Mouse (Mus musculus) limb, embryonic 13.5 days (tissue): ENCODE measurements around the gene Tmco3. TPM values are rescaled to one million over a fixed set of nuclear protein-coding genes. Genes with fewer than 3 reads are reported as not detected.

Experiments
- ATAC-seq: fragments of 200-750 bp; cut with Nextera tagmentation; 2 replicates; pipeline ENCODE4 v1.8.0; 2017; ENCODE audit warnings: low read depth, moderate number of reproducible peaks, moderate TSS enrichment; ENCODE audit not compliant: low FRiP score
- H3K27ac ChIP-seq: fragments of 300-500 bp; sonication (generic); 2 replicates; pipeline ENCODE4 v1.5.1; 2015; ENCODE audit warnings: inconsistent platforms, mild to moderate bottlenecking, moderate library complexity
- H3K27me3 ChIP-seq: fragments of 300-500 bp; sonication (generic); 2 replicates; pipeline ENCODE4 v1.6.1; 2015; ENCODE audit warnings: mild to moderate bottlenecking, inconsistent platforms
- H3K36me3 ChIP-seq: fragments of 300-500 bp; sonication (generic); 2 replicates; pipeline ENCODE4 v1.6.1; 2015; ENCODE audit warnings: inconsistent platforms, mild to moderate bottlenecking, moderate library complexity
- H3K4me1 ChIP-seq: fragments of 300-500 bp; sonication (generic); 2 replicates; pipeline ENCODE4 v1.6.1; 2015; ENCODE audit warnings: inconsistent platforms
- H3K4me2 ChIP-seq: fragments of 300-500 bp; sonication (generic); replicated peaks from 2 replicates; pipeline ENCODE4 v1.6.1; 2015; ENCODE audit warnings: inconsistent platforms, mild to moderate bottlenecking, moderate library complexity
- H3K4me3 ChIP-seq: fragments of 300-500 bp; sonication (generic); 2 replicates; pipeline ENCODE4 v1.5.1; 2015; ENCODE audit warnings: moderate library complexity, mild to moderate bottlenecking, inconsistent platforms
- H3K9ac ChIP-seq: fragments of 300-500 bp; sonication (generic); 2 replicates; pipeline ENCODE4 v1.6.1; 2015; ENCODE audit warnings: mild to moderate bottlenecking, inconsistent platforms
- H3K9me3 ChIP-seq: fragments of 300-500 bp; sonication (generic); 2 replicates; pipeline ENCODE4 v1.6.1; 2016; ENCODE audit warnings: inconsistent platforms
- WGBS: fragments of 180-500 bp; shearing (Covaris S2); methylation state at CpG from one replicate; pipeline ENCODE4 v1.1.7; 2015; 5-methylcytosine and 5-hydroxymethylcytosine counted together
- polyA plus RNA-seq: library from polyadenylated mRNA; unstranded; fragments of >200 nt; fragmentation: Nextera tagmentation; extraction: Ambion mirVana; gene quantifications from 2 replicates; pipeline ENCODE4 v1.2.1, GENCODE M21; 2015

Tmco3 gene
- polyA plus RNA-seq, 1 experiment from 2014 or later, result 58.4 TPM

- ATAC-seq, result no peak
- Histone ChIP-seq H3K4me2 (no peak overlapping the region), H3K27me3 (no peaks in the 10 kb centered on the region), H3K9ac (no peak overlapping the region), H3K36me3 (peaks cover 24% of the 10 kb centered on the region), H3K4me1 (0 out of 2 replicates have a peak, but pooled peaks cover 3% of the 10 kb centered on the region), H3K9me3 (no peaks in the 10 kb centered on the region), H3K4me3 (no peak overlapping the region), H3K27ac (no peak overlapping the region)
- WGBS, result 60% methylated on average over 5 of the region's 5 CpGs
These were observed 11.0 kb upstream of the Tmco3 start for GRCm38 (mm10) chr8:13276941-13277447.

- Histone ChIP-seq H3K4me3 (no peak overlapping the region), H3K36me3 (peaks cover 6% of the 10 kb centered on the region; the same call in 1 of the 2 replicates), H3K27ac (no peak overlapping the region), H3K9me3 (no peaks in the 10 kb centered on the region), H3K9ac (no peak overlapping the region), H3K4me2 (no peak overlapping the region), H3K4me1 (peaks cover 10% of the 10 kb centered on the region), H3K27me3 (no peaks in the 10 kb centered on the region)
- ATAC-seq, result no peak
- 80% methylated on average over 1 of the region's 1 CpGs for WGBS
These were observed 4.8 kb upstream of the Tmco3 start for GRCm38 (mm10) chr8:13283200-13283599.

DNA sequence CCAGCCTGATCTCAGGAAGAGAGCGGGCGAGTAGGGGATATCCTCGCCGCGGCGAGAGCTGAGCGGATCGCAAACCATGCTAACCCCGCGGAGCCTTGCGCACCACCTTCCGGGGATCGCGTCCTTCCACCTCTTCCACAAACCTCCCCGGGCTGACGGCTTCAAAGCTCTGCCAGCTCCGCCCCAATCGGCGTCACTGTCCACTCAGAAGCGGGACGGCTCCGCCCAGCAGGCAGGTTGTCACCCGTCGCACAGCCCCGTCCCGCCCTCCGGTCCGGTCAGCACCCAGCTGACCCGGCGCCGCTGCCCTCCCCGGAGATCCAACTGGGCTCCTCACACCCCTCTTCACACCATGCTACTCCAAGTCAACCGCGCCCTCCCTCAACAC, 692 bp upstream of the Tmco3 start:
- Histone ChIP-seq H3K27me3 (no peaks in the 10 kb centered on the region), H3K27ac (peak overlapping the region; percentile 85), H3K4me3 (peak overlapping the region; percentile 67), H3K4me2 (peak overlapping the region; percentile 97), H3K9ac (peak overlapping the region; percentile 85), H3K9me3 (no peaks in the 10 kb centered on the region), H3K36me3 (peaks cover 8% of the 10 kb centered on the region), H3K4me1 (peaks cover 17% of the 10 kb centered on the region)
- under 1% methylated on average over 34 of the region's 34 CpGs for WGBS
- peak; percentile 82 for ATAC-seq

GRCm38 (mm10) chr8:13288646-13289045, 656 bp downstream of the Tmco3 start:
- Histone ChIP-seq H3K27ac (0 out of 2 replicates have a peak overlapping the region, but pooled peaks have one; percentile 85), H3K4me2 (peak overlapping the region; percentile 97), H3K27me3 (no peaks in the 10 kb centered on the region), H3K4me1 (peaks cover 17% of the 10 kb centered on the region), H3K36me3 (peaks cover 15% of the 10 kb centered on the region), H3K4me3 (peak overlapping the region; percentile 67), H3K9me3 (no peaks in the 10 kb centered on the region), H3K9ac (peak overlapping the region; percentile 85)
- 1% methylated on average over 6 of the region's 6 CpGs for WGBS
- ATAC-seq, result no peak

- no peak overlapping the region for H3K4me2 ChIP-seq
- no peak overlapping the region for H3K4me3 ChIP-seq
- H3K36me3 ChIP-seq, result peaks cover 51% of the 10 kb centered on the region
- no peak overlapping the region for H3K27ac ChIP-seq
- no peak overlapping the region for H3K9ac ChIP-seq
- H3K27me3 ChIP-seq, result no peaks in the 10 kb centered on the region
- ATAC-seq, result no peak
- 27% methylated on average over 9 of the region's 9 CpGs for WGBS
- H3K4me1 ChIP-seq, result peaks cover 8% of the 10 kb centered on the region
- no peaks in the 10 kb centered on the region for H3K9me3 ChIP-seq
These were observed 4.4 kb downstream of the Tmco3 start for GRCm38 (mm10) chr8:13292364-13292763.

DNA sequence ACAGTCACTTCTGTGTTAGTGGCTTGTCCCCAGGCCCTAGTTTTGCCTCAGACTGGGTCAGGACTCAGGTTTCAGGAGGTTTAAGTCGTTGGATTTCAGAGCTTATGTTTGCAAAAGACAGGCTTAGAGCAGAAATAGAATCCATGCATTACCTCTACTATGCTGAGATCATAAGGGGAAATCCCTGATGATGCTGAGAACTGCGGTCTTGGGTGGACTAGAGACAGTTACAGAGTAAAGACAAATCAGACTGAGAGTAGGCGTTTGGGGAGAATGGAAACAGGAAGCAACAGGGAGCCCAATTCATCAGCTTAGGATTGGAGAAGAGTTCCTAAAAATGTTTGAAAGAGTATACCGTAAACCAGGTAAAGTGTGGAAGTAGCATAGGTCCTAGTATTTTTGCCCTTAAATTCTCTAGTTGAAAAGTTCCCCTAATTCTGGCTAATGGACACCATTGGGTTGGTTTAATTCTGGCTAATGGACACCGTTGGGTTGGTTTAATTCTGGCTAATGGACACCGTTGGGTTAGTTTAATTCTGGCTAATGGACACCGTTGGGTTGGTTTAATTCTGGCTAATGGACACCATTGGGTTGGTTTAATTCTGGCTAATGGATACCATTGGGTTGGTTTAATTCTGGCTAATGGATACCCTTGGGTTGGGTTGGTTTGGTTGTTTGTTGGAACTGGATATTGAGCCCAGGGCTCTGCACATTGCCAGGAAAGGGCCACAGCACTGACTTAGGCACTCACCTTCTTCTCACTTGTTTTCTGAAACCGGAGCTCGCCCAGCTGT, 5.9 kb downstream of the Tmco3 start:
- no peak for ATAC-seq
- H3K36me3 ChIP-seq, result peaks cover 61% of the 10 kb centered on the region

GRCm38 (mm10) chr8:13299571-13299970, 11.6 kb downstream of the Tmco3 start:
- H3K4me3 ChIP-seq, result no peak overlapping the region
- no peaks in the 10 kb centered on the region for H3K4me1 ChIP-seq
- 92% methylated on average over 8 of the region's 8 CpGs for WGBS
- H3K9ac ChIP-seq, result no peak overlapping the region
- H3K4me2 ChIP-seq, result no peak overlapping the region
- ATAC-seq, result no peak
- no peak overlapping the region for H3K27ac ChIP-seq
- H3K36me3 ChIP-seq, result peaks cover 87% of the 10 kb centered on the region
- no peaks in the 10 kb centered on the region for H3K9me3 ChIP-seq
- no peaks in the 10 kb centered on the region for H3K27me3 ChIP-seq

More for the DNA sequence above, 5.9 kb downstream of the Tmco3 start:
- Histone ChIP-seq H3K4me3 (no peak overlapping the region), H3K27me3 (no peaks in the 10 kb centered on the region), H3K27ac (no peak overlapping the region), H3K9me3 (no peaks in the 10 kb centered on the region), H3K4me2 (no peak overlapping the region), H3K9ac (no peak overlapping the region), H3K4me1 (peaks cover 5% of the 10 kb centered on the region)
- 89% methylated on average over 9 of the region's 9 CpGs for WGBS

DNA sequence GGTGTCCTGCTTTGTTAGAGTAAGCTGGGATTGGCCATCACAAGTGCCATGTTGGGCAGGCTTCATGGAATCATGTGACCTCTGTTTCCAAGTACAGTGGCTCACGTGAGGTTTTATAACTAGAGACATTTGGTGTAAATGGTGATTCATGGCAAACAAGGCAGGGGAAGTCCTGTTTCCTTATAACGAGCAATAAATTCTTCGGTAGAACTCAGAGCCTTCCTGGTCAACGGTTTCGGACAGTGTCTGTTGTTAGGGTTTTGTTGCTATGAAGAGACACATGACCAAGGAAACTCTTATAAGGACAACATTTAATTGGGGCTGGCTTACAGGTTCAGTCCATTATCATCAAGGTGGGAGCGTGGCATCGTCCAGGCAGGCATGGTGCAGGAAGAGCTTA, 13.0 kb downstream of the Tmco3 start:
- 78% methylated on average over 7 of the region's 7 CpGs for WGBS
- Histone ChIP-seq H3K36me3 (peaks cover 87% of the 10 kb centered on the region), H3K4me2 (no peak overlapping the region), H3K4me3 (no peak overlapping the region), H3K9ac (no peak overlapping the region), H3K27ac (no peak overlapping the region), H3K4me1 (no peaks in the 10 kb centered on the region), H3K9me3 (no peaks in the 10 kb centered on the region), H3K27me3 (no peaks in the 10 kb centered on the region)
- no peak for ATAC-seq

- Histone ChIP-seq H3K9me3 (no peaks in the 10 kb centered on the region), H3K4me3 (no peak overlapping the region), H3K9ac (no peak overlapping the region), H3K27ac (no peak overlapping the region), H3K36me3 (peaks cover 81% of the 10 kb centered on the region), H3K27me3 (no peaks in the 10 kb centered on the region), H3K4me1 (no peaks in the 10 kb centered on the region), H3K4me2 (no peak overlapping the region)
- ATAC-seq, result no peak
- WGBS, result 93% methylated on average over 6 of the region's 6 CpGs
These were observed 17.5 kb downstream of the Tmco3 start for GRCm38 (mm10) chr8:13305459-13305858.

DNA sequence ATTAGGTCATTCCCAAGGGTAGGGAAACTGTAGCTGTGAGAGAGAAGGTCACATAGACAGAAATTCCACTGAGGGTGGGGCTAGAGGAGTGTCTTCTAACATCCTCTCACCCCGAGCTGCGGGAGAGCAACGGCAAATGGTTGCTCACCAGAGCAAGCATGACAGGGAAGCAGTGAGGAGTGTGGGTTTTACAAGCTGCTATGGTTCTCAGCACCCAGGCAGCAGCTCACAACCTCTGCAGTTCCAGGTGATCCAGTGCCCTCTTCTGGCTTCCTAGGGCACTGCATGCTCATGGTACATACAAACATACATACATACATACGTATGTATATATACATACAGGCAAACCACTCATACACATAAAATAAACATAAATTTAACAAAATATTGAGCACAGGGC, 17.9 kb downstream of the Tmco3 start:
- no peak for ATAC-seq
- H3K36me3 ChIP-seq, result peaks cover 80% of the 10 kb centered on the region
- H3K27me3 ChIP-seq, result no peaks in the 10 kb centered on the region
- H3K9me3 ChIP-seq, result no peaks in the 10 kb centered on the region
- H3K27ac ChIP-seq, result no peak overlapping the region
- H3K9ac ChIP-seq, result no peak overlapping the region
- no peaks in the 10 kb centered on the region for H3K4me1 ChIP-seq
- no peak overlapping the region for H3K4me3 ChIP-seq
- 90% methylated on average over 4 of the region's 4 CpGs for WGBS
- no peak overlapping the region for H3K4me2 ChIP-seq

DNA sequence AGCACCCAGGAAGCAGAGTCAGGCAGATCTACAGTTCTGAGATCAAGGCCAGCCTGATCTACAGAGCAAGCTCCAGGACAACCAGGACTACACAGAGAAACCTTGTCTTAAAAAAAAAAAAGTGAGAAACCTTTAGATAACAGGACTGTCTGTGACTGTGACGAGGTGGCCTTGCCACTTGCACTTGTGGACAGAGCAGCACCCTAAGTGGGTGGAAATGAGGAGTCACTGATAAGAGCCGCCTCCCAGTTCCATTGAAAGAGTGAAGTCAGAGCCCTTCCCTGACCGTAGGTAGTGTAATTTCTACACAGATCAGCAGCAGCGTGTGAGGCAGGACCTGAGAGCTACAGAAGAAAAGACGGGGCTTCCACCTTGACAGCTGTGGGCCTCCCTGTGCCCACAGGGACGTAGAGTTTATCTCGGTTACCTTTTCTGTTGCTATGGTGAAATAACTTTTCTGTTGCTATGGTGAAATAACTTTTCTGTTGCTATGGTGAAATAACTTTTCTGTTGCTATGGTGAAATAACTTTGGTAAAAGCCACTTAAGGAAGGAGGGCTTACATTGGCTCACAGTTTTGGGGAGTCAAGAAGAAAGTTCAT, 18.4 kb downstream of the Tmco3 start:
- no peaks in the 10 kb centered on the region for H3K4me1 ChIP-seq
- 85% methylated on average over 7 of the region's 7 CpGs for WGBS
- H3K9ac ChIP-seq, result no peak overlapping the region
- no peaks in the 10 kb centered on the region for H3K9me3 ChIP-seq
- no peak overlapping the region for H3K27ac ChIP-seq
- H3K27me3 ChIP-seq, result no peaks in the 10 kb centered on the region
- peaks cover 81% of the 10 kb centered on the region for H3K36me3 ChIP-seq
- H3K4me2 ChIP-seq, result no peak overlapping the region
- no peak overlapping the region for H3K4me3 ChIP-seq
- no peak for ATAC-seq

DNA sequence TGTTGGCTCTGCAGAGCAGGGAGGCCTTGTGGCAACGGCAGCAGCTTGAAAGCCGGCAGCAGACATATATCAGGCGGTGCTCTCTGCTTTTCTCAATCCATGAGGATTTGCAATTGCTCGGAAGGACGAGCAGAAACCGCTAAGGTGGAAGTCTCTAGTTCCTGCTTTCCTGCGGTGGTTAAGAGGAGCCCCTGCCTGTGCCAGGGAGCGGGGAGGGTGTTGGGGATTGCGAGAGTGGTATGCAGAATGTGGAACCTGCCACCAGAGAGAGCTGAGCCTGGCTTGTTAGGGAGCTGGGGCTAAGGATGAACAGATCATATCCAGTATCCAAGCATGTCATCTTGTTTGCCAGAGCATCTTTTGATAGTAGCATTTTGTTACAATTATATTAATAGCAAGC, 18.9 kb downstream of the Tmco3 start:
- whole genome bisulfite sequencing, result 82% methylated on average over 9 of the region's 9 CpGs
- ATAC-seq, result no peak
- H3K36me3 ChIP-seq, result peaks cover 77% of the 10 kb centered on the region
- H3K9me3 ChIP-seq, result no peaks in the 10 kb centered on the region
- no peaks in the 10 kb centered on the region for H3K4me1 ChIP-seq
- no peak overlapping the region for H3K9ac ChIP-seq
- no peak overlapping the region for H3K4me3 ChIP-seq
- H3K27ac ChIP-seq, result no peak overlapping the region
- no peak overlapping the region for H3K4me2 ChIP-seq
- H3K27me3 ChIP-seq, result no peaks in the 10 kb centered on the region
